Mouse (Mus musculus) thymus, adult 2 months (tissue): Measurements from ENCODE around the gene Mogs.

ENCODE experiments used
- CTCF ChIP-seq: fragments of 200-500 bp; IDR thresholded peaks from 2 replicates; pipeline ENCODE4 v1.5.1; 2012; ENCODE audit warnings: mild to moderate bottlenecking, control low read depth, low read length, moderate library complexity, borderline replicate concordance; ENCODE audit not compliant: control insufficient read depth, poor library complexity, insufficient read depth; ENCODE audit errors: extremely low read depth
- POLR2A ChIP-seq: fragments of 200-500 bp; IDR thresholded peaks from 2 replicates; pipeline ENCODE4 v1.6.1; 2012; ENCODE audit warnings: mild to moderate bottlenecking, low read length, control low read depth, moderate library complexity; ENCODE audit not compliant: control insufficient read depth, poor library complexity, insufficient read depth; ENCODE audit errors: extremely low read depth

GRCm38 (mm10) chr6:83101688-83102556, 13.4 kb upstream of the Mogs start:
- TF ChIP-seq CTCF (peak; percentile 71; the same call in 1 of the 2 replicates), POLR2A (0 out of 2 replicates have a peak, but pooled peaks have one; percentile 26)
